Mouse (Mus musculus): ENCODE results near the gene Ppm1f. TPM values are rescaled to one million over a fixed set of nuclear protein-coding genes. Genes with fewer than 3 reads are reported as not detected.
"Not testable (repeated sequence)": the region's sequence is repeated elsewhere in the genome, so short reads cannot be mapped to it uniquely, and the experiment has no call there.

The Ppm1f gene
- total RNA-seq, 2 experiments from 2014 or later, result 44.9 to 52.7 TPM

DNA sequence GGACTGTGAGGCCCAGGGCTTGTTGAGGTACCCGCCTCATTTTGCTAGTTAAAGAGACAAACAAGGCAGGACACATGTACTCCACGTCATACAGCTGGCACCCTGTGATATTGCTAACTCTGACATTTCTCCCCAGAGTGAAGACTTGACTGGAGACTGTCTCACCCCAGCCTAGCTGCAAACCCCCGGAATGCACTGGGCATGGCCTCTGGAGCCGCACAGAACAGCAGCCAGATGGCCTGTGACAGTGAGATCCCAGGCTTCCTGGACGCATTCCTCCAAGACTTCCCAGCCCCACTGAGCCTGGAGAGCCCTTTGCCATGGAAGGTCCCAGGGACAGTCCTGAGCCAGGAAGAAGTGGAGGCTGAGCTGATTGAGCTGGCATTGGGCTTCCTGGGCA is 6.9 kb downstream of the Ppm1f start:
- intact Hi-C loops (cut with DNase I), result no loop called here
- DNase-seq (ENCODE audit: low spot score in 2 of 2), result no peak

DNA sequence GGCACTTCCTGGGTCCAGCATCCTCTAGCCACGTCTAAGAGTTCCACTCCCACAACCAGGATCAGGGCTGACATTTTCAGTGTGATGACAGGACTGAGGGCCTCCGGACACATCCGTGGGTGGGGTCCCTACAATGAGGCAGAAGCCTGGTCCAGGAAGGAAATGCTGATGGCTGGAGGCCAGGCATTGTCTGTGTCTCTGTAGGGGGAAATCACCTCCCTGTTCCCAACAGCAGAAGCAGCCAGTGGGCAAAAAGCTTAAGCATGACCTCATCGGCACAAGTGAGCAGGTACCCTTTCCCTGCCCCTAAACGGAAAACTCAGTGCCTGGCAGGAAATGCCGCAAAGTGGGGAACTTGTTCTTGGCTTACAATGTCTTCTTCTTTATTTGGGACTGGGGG is 11.5 kb downstream of the Ppm1f start:
- intact Hi-C loops (cut with DNase I), result no loop called here
- no peak for DNase-seq (ENCODE audit: low spot score in 2 of 2)

DNA sequence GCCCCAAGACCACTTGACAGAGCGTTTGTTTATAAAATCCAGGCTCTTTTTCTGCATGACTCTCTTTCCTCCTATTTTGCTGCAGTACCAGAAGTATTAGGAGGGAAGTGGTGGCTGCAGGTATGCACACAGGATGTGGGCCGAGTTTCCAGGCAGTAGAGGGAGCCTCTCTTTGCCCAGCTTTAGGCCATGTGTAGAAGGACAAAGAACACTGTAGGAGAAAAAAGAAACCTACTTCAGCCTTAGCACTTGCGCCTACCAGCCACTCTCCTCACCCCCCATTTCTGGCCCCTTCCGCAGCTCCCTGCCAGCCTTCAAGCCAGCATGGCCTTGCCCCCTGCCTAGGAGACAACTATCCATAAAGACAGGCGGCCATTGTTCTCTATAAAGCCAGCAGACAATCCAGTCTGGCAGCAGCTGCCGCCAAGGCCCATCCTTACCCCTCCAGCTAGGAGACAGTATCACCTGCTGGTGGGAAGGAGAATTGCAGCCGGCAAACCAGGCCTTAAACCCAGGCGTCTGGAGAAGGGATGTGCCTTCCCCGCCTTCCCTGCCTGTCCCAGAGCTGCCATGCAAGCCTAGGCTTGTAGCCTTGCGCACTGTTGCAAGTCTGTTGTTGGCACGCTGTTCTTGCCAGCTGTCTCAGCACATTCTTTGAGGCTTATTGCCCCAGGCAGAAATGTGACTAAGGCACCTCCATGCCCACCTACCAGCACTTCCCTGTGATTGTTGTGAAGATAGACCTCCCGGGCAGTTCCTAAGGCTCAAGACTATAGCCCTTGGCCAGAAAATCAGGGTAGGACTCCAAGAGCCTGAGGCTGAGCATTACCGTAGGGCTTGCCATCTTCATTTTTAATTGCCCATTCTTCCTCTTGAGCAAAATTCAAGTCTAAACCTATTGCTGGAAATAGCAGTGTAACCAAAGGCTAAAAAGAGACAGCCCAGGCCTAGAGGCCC is 15.7 kb downstream of the Ppm1f start:
- DNase-seq (ENCODE audit: low spot score in 2 of 2), result peak; percentile 70 to 74
- intact Hi-C loops (cut with DNase I), result loop anchor here (2.0 kb wide), 1 partner anchor 15 kb away; the partner anchor contains the start of gene Ppm1f

DNA sequence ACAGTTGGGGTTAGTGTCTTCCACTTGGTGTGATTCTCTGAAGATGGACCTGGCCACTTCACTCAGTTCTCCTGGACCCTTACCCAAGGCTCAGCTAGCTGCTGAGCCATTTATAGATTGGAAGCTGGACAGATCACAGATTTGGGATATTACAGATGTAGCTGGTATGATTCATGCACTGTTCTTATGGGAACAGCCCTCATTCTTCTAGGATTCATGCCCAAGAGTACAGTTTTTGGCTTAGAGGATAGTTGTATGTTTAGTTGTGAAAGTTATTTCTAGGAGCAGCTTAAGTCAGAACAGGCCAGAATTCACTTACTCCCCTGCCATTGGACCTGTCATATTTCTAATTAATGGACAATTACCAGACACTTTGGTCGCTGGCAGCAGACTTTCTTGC is 17.2 kb downstream of the Ppm1f start:
- DNase-seq (ENCODE audit: low spot score in 2 of 2), result no peak
- intact Hi-C loops (cut with DNase I), result no loop called here

DNA sequence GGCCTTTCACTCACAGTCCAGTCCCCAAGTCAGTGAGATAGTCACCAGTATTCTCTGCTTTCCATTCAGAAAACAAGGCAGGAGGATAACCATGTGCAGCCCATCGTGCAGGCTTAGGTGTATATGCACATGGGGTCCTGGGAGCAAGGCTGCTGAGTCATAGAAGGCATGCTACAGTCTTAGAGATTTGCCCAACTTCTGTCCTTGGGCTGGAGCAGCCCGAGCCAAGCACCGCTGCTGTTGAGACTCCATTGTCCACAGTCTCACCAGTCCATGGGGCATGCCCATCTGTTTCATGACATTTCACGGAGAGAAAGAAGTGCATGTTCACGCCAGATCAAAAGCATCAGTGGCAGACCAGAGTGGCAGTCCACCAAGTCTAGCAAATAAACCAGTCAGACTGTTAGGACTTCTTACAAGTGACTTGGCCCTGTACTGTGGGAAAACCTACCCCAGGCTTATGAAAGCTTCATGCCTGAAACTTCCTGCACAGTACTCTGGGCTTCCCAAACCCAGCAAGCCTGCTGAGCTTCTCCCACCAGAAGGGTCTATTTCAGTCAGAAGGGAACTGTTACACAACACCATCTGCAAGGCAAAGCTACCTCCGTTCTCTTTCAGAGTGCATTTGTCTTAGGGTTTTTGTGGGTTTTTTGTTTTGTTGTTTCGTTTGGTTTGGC is 22.3 kb downstream of the Ppm1f start:
- intact Hi-C loops (cut with DNase I), result no loop called here
- DNase-seq (ENCODE audit: low spot score in 2 of 2), result peak in 1 of 2 experiments; percentile 57

DNA sequence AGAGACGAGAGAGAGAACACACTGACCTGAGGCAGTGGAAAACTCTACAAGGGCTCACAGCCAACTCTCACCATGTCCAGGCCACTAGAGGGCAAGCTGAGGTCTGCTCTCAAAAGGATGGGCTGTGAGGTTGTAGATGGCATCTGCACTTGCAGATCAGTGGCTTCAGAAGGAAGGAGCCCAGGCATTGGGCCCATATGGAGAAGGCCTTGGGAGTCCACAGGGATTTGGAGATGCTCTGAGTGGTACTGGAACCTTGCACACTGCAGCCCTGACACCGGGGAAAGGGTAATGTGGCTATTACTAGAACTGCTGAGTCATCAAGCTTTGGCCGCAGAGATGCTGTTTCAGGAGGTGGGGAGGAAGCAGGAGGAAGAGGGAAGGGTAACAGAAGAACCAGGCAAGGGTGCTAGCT is 24.8 kb downstream of the Ppm1f start:
- intact Hi-C loops (cut with DNase I), result loop anchor here (10.0 kb wide), 1 partner anchor 354 kb away; the partner anchor contains the start of gene Tmem191c
- no peak for DNase-seq (ENCODE audit: low spot score in 2 of 2)

DNA sequence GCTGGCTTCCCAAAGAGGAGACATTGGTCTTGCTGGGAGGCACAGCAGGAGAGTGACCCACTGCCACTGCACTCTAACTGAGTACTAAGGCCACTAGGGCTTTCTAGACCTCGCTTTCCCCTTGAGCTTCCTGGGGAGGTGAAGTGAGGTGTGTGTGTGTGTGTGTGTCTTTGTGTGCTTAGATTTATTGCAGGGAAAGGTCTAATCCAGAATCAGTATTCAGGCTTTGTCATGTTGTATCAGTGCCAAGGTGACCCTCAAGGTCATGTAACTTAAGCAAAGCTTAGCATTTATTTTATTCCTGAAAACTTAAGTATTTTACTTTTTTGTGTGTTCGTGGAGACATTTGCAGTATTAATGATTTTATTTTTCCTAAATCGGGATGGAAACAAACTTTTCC is 28.2 kb downstream of the Ppm1f start:
- DNase-seq (ENCODE audit: low spot score in 2 of 2), result no peak
- intact Hi-C loops (cut with DNase I), result loop anchor here (10.0 kb wide), 1 partner anchor 350 kb away; the partner anchor contains the start of gene Tmem191c

DNA sequence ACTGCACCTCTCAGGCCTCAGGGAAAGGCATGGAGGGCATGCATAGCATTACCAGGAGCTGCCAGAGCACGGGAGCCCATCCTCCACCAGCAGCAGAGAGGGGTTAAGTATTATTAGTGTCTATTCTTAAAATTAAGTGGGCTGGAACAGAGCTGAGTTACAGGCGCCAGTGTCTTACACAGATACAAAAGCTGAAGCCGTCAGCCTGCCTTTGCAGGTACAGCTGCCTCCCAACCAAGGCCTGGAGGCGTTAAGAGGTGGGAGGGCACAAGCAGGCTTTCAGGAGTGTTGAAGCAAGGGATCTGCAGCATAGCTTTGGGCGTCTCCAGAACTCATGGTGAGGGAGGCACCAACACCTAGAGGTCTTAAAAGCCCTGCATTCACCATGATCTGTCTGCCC is 30.3 kb downstream of the Ppm1f start:
- DNase-seq (ENCODE audit: low spot score in 2 of 2), result peak in 1 of 2 experiments; percentile 68
- intact Hi-C loops (cut with DNase I), result loop anchor here (5.0 to 10.0 kb wide), 2 partner anchors 106 to 348 kb away; partner anchors contain the start of gene Tmem191c

DNA sequence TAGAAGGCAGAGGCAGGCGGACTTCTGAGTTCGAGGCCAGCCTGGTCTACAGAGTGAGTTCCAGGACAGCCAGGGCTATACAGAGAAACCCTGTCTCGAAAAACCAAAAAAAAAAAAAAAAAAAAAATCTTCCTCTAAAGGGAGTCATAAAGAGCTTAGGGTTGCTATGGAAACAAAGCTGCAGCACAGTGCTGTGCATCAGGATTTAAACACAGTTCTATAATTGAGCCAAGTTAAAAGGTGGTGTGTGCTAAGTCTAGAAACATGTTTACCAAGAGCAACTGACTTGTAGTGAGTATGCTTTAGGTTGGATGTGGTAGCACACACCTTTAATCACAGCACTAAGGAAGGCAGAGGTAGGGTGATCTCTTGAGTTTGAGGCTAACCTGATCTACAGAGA is 32.6 kb downstream of the Ppm1f start:
- intact Hi-C loops (cut with DNase I), result loop anchor here (5.0 to 10.0 kb wide), 2 partner anchors 103 to 346 kb away; partner anchors contain the start of gene Tmem191c
- not testable (repeated sequence) for DNase-seq (ENCODE audit: low spot score in 2 of 2)

DNA sequence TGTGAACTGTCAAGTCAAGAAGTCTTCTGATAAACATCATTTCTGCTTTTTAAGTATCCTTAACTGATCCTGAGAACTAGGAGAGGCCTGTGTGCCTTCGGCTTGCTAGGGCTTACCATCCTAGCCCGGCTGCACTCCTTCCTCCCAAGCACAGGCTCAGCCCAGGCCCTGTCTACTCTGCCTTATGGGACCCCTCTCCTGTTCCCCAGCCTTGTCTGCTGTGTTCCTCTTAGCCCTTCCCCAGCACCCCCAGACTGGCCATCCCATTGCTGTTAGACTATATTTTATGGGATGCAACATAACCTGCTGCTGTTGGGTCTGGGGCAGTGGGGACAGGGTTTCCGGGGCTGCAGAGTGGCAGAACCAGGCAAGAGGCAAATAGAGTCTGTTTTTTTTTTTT is 34.1 kb downstream of the Ppm1f start:
- no peak for DNase-seq (ENCODE audit: low spot score in 2 of 2)
- intact Hi-C loops (cut with DNase I), result loop anchor here (5.0 kb wide), 1 partner anchor 52 kb away; the partner anchor contains the start of gene Mapk1

DNA sequence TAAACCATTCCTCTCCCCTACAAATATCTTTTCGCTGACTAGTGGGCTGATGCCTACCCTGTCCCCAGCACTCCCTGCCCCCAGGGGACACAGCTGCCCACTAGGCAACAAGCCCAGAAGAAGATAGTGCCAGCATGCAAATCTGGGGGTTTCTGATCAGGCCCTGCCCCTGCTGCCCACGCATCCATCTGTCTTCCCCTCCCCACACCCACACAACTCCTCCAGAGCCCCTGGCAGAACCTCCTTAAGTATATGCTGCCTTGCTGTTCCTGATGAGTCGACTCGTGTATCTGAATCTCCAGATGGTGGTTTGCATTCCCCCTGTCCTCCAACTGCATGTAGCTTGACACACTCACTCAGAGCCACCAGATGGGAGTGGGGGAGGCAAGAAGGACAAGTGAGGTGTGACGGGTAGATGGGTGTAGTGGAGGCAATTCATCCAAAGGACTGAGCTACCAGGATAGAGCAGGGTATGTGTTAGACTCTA is 34.6 kb downstream of the Ppm1f start:
- intact Hi-C loops (cut with DNase I), result loop anchor here (5.0 kb wide), 1 partner anchor 51 kb away; the partner anchor contains the start of gene Mapk1
- peak; percentile 91 to 95 for DNase-seq (ENCODE audit: low spot score in 2 of 2)

DNA sequence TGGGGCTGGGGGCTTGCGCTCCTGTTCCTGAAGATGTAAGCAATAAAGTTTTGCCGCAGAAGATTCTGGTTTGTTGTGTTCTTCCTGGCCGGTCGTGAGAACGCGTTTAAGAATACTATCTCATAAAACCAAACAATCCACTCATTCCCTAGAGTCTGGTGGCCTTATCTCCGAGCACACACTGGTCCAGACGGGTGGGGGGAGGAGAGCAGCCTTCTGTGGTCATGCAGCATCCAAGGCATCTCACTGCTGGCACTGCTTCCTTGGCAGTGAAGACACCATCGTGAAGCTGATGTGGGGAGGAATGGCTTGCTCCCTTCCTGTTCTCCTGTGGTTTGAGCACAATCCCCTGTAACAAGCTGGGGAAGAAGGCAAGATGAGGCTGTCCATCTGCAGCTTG is 43.3 kb downstream of the Ppm1f start:
- intact Hi-C loops (cut with DNase I), result no loop called here
- DNase-seq (ENCODE audit: low spot score in 2 of 2), result no peak

DNA sequence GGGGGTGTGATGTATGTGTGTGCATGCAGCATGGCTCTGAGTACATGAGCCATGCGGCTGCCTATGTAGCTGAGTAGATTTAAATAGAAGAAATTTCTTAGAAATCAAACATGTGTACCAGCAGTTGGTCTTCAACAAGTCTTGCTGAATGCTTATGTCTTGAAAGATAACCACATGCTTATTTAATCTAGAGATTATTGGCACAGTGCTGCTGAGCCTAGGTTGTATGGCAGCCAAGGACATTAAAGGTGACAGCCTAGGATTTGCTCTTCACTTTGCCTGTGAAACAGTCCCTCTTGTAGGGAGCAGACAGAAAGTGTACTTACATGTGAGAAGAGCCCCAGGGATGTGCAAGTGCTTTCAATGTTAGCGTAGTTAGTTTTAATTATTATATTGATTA is 44.8 kb downstream of the Ppm1f start:
- no peak for DNase-seq (ENCODE audit: low spot score in 2 of 2)
- intact Hi-C loops (cut with DNase I), result no loop called here

DNA sequence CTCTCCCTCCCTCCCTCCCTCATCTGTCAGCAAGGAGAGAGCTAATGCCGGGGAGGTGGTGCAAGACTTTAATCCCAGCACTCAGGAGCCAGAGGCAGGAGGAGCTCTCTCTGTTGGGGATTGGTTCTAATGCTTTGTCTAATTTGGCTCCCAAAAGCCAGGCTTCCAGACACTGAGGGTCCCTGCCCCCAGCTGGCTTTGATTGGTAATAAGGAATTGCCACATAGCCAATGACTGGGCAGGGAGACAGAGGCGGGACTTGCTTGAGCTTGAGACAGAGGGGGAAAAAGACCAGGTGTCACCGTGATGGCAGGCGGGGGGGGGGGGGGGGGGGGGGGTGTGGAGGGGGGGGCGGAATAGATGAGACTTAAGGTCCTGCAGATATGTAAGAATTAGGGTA is 62.3 kb downstream of the Ppm1f start:
- intact Hi-C loops (cut with DNase I), result no loop called here
- DNase-seq (ENCODE audit: low spot score in 2 of 2), result no peak

DNA sequence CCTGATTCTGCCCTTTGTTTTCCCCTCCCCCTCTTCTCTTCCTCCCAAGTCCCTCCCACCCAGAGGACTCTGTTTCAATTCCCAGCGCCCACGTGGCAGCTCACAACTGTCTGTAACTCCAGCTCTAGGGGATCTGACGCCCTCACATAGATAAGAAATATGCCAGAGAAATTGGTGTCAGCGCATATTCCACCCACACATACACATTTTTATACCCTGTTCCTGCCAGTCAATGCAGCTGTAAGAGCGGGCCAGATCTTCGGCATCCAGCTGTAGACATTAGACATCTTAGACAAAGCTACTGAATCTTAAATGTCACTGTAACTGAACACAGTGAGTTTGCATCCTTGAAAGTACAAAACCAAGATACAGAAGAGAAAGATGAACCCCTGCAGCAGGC is 63.6 kb downstream of the Ppm1f start:
- DNase-seq (ENCODE audit: low spot score in 2 of 2), result no peak
- intact Hi-C loops (cut with DNase I), result no loop called here

DNA sequence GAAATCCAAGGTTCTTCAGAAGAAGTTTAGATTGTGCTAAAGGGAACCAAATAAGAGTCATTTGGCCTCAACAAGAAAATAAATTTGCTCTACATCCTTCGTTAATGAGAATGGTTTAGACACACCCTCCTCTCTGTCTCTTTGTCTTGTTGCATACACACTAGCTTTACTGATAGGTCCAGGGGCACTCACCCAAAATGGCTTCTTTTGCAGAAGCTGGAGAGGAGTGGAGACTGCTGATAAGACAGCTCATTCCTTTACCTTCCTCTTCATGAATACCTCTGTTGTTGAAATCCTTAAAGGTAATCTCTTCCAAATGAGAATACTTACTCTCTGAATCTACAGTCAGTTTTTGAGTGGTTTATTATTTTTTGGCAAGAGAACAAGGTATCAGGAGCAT is 68.9 kb downstream of the Ppm1f start:
- intact Hi-C loops (cut with DNase I), result no loop called here

DNA sequence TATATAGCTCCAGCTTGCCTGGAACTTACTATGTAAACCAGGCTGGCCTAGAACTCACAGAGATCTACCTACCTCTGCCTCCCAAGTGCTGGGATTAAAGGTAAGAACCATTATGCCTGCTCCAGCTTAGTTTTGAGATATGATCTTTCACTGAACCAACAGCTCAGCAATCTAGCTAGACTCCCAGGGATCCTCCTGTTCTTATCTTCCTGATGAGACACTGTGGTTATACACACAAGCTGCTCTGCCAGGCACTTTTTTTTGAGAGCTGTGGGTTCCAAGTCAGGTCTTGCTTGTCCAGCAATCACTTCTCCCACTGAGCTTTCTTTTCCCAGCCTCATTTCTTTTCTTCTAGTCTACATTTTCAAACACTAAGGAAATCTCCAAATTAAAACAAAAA is 70.0 kb downstream of the Ppm1f start:
- intact Hi-C loops (cut with DNase I), result no loop called here
- no peak for DNase-seq (ENCODE audit: low spot score in 2 of 2)

More for the DNA sequence above, 68.9 kb downstream of the Ppm1f start:
- no peak for DNase-seq (ENCODE audit: low spot score in 2 of 2)

Measured in left cerebral cortex, postnatal 36 days (tissue).